Mouse (Mus musculus): ENCODE data around the gene Gm49403.
A peak's percentile ranks its signal among the peaks of the same experiment; 100 is the strongest.

Gene Gm49403

GRCm38 (mm10) chr19:8911810-8912209 lies 28.1 kb downstream of the Gm49403 start:
- no peak for DNase-seq (ENCODE audit: low read depth, low spot score)

- DNase-seq (ENCODE audit: low read depth, low spot score) = no peak
These were observed 30.5 kb downstream of the Gm49403 start for GRCm38 (mm10) chr19:8914212-8914611.

- no peak for DNase-seq (ENCODE audit: low read depth, low spot score)
These were observed 35.3 kb downstream of the Gm49403 start for GRCm38 (mm10) chr19:8919000-8919399.

- DNase-seq (ENCODE audit: low read depth, low spot score) = no peak
These were observed 35.9 kb downstream of the Gm49403 start for GRCm38 (mm10) chr19:8919684-8920072.

- DNase-seq (ENCODE audit: low read depth, low spot score) = peak; percentile 86
These were observed 36.5 kb downstream of the Gm49403 start, which contains the start of gene B3gat3 for GRCm38 (mm10) chr19:8920073-8920736. TSS of gene B3gat3 (plus strand) at chr19:8920374.

- DNase-seq (ENCODE audit: low read depth, low spot score) = no peak
These were observed 37.1 kb downstream of the Gm49403 start for GRCm38 (mm10) chr19:8920836-8921291.

GRCm38 (mm10) chr19:8921741-8922140 lies 38.0 kb downstream of the Gm49403 start:
- DNase-seq (ENCODE audit: low read depth, low spot score) = no peak

GRCm38 (mm10) chr19:8926766-8927165 lies 43.0 kb downstream of the Gm49403 start:
- no peak for DNase-seq (ENCODE audit: low read depth, low spot score)

- no peak for DNase-seq (ENCODE audit: low read depth, low spot score)
These were observed 44.3 kb downstream of the Gm49403 start for GRCm38 (mm10) chr19:8927891-8928525.

GRCm38 (mm10) chr19:8928689-8929223 lies 45.0 kb downstream of the Gm49403 start:
- no peak for DNase-seq (ENCODE audit: low read depth, low spot score)

- peak; percentile 99 for DNase-seq (ENCODE audit: low read depth, low spot score)
These were observed 45.7 kb downstream of the Gm49403 start, which contains the start of the genes Rom1 and Eml3 for GRCm38 (mm10) chr19:8929224-8930088. TSS of gene Rom1 (minus strand) at chr19:8929356. TSS of gene Eml3 (plus strand) at chr19:8929552.

GRCm38 (mm10) chr19:8930117-8930516 lies 46.4 kb downstream of the Gm49403 start:
- DNase-seq (ENCODE audit: low read depth, low spot score) = no peak

- no peak for DNase-seq (ENCODE audit: low read depth, low spot score)
These were observed 47.0 kb downstream of the Gm49403 start for GRCm38 (mm10) chr19:8930771-8931170.

- no peak for DNase-seq (ENCODE audit: low read depth, low spot score)
These were observed 53.0 kb downstream of the Gm49403 start for GRCm38 (mm10) chr19:8936736-8937135.

All from retina, adult 2 months (tissue).